Comparison of ENCODE assay signal across 15 mouse cellular contexts in genomic region chr7:119866136-119866535, GRCm38 (mm10).
"Had no signal": no experiment of that assay in that cellular context is flagged by ENCODE, and none has a peak within 500 bp of the region (broad histone marks: within the 10 kb centered on the region; RNA-seq: fewer than 3 reads in every experiment).

No protein-coding gene starts in this region.

- H3K27ac ChIP-seq: neural tube, embryonic 15.5 days; stomach, embryonic 15.5 days; stomach, postnatal 0 days had no signal

- DNase-seq: retina, postnatal 1 day; right cerebral cortex, adult 18-20 months; right cerebral cortex, postnatal 14 days; right cerebral cortex, postnatal 25 days; right cerebral cortex, postnatal 4 days; spleen, adult 18-20 months; thymus, adult 18-20 months; thymus, adult 2 months; thymus, postnatal 14 days; thymus, postnatal 25 days; thymus, postnatal 36 days; thymus, postnatal 4 days had no signal

- H3K36me3 ChIP-seq: stomach, embryonic 15.5 days had no signal

- H3K4me3 ChIP-seq: neural tube, embryonic 15.5 days; stomach, embryonic 15.5 days had no signal

- H3K27me3 ChIP-seq: neural tube, embryonic 15.5 days; stomach, embryonic 15.5 days had no signal

- H3K4me2 ChIP-seq: neural tube, embryonic 15.5 days; stomach, embryonic 15.5 days had no signal

- H3K9ac ChIP-seq: neural tube, embryonic 15.5 days; stomach, embryonic 15.5 days had no signal

- H3K9me3 ChIP-seq: neural tube, embryonic 15.5 days; stomach, embryonic 15.5 days had no signal
